Mouse (Mus musculus): ENCODE results near the gene 1700019N19Rik. TPM values are rescaled to one million over a fixed set of nuclear protein-coding genes. Genes with fewer than 3 reads are reported as not detected.

1700019N19Rik gene
- polyA plus RNA-seq, 1 experiment: not detected

DNA sequence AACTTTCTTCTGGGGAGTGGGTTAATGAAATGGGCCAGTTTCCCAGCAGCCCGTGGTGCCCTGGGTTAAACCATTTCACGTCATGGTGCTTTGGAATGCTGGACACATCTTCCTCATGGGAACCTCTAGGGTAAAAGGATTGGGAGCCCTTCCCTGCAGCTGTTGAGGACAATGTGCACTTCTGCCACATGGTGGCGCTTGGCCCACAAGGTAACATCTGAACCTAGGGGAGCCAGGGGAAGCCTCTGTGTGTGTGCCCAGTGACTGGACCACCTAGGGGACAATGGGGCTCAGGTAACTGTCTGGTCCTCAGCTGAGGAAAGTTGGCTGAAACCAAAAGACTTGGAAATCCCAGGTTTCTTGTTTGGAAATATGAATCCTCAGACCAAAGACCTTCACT, 12.1 kb upstream of the 1700019N19Rik start:
- Histone ChIP-seq H3K36me3 (ENCODE audit: control insufficient read depth, insufficient read depth) (peaks cover 15% of the 10 kb centered on the region), H3K27me3 (ENCODE audit: control insufficient read depth, insufficient read depth, insufficient read length) (no peaks in the 10 kb centered on the region), H3K79me2 (ENCODE audit: control insufficient read depth, insufficient read depth) (no peaks in the 10 kb centered on the region), H3ac (ENCODE audit: control insufficient read depth, insufficient read length, low read depth) (no peak overlapping the region), H3K79me3 (ENCODE audit: low read depth) (no peaks in the 10 kb centered on the region), H3K4me3 (ENCODE audit: insufficient read depth, poor library complexity, severe bottlenecking) (no peak overlapping the region)
- TF ChIP-seq MYOD1 (IDR thresholded peaks at IDR 0.05; ENCODE audit: control insufficient read depth, insufficient read length, low read depth) (no peak), CTCF (IDR thresholded peaks at IDR 0.05; ENCODE audit: control insufficient read depth, insufficient read depth, insufficient read length) (peak; percentile 86)

DNA sequence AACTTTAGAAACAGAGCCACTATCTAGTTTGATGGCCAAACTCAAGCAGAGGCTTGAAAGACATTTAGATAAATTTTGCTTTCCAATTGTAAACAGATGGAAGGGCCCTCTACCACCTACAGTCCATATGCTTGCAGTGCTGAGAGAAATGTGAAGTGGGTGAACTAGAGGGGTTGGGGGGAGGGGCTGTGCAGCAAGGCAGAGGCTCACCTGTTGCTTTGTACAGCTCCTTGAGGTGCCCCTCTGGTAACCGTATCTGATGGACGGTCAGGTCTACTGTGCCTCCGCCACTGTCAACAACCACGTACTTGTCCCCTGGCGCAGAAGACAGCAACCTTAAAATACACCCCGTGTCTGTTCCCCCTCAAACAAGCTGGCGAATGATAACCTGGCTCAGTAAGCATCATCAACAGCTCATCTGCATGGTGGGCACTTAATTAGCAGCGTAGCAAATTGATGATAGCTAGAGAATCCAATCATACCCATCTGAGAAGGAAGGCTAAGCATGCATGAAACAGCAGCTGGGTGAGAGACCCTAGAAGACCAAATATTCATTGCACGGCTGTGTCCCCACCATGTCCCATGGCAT, 11.0 kb upstream of the 1700019N19Rik start:
- H3K79me2 ChIP-seq (ENCODE audit: control insufficient read depth, insufficient read depth): no peaks in the 10 kb centered on the region
- H3K27me3 ChIP-seq (ENCODE audit: control insufficient read depth, insufficient read depth, insufficient read length): no peaks in the 10 kb centered on the region
- H3K79me3 ChIP-seq (ENCODE audit: low read depth): no peaks in the 10 kb centered on the region
- no peak overlapping the region for H3ac ChIP-seq (ENCODE audit: control insufficient read depth, insufficient read length, low read depth)
- H3K4me3 ChIP-seq (ENCODE audit: insufficient read depth, poor library complexity, severe bottlenecking): no peak overlapping the region
- peaks cover 18% of the 10 kb centered on the region for H3K36me3 ChIP-seq (ENCODE audit: control insufficient read depth, insufficient read depth)
- TF ChIP-seq CEBPB (IDR thresholded peaks at IDR 0.05; ENCODE audit: low read depth): no peak
- no peak for TF ChIP-seq FOSL1 (IDR thresholded peaks at IDR 0.05; ENCODE audit: insufficient read depth, low read length, poor library complexity, severe bottlenecking)
- no peak for TF ChIP-seq CTCF (IDR thresholded peaks at IDR 0.05; ENCODE audit: control insufficient read depth, insufficient read depth, insufficient read length)
- no peak for TF ChIP-seq MYOG (IDR thresholded peaks at IDR 0.05; ENCODE audit: control insufficient read depth, extremely low read depth, insufficient read length)
- TF ChIP-seq MYOD1 (IDR thresholded peaks at IDR 0.05; ENCODE audit: control insufficient read depth, insufficient read length, low read depth): no peak
- no peak for TF ChIP-seq MAX (IDR thresholded peaks at IDR 0.05)
- TF ChIP-seq USF1 (IDR thresholded peaks at IDR 0.05; ENCODE audit: low read depth): no peak

DNA sequence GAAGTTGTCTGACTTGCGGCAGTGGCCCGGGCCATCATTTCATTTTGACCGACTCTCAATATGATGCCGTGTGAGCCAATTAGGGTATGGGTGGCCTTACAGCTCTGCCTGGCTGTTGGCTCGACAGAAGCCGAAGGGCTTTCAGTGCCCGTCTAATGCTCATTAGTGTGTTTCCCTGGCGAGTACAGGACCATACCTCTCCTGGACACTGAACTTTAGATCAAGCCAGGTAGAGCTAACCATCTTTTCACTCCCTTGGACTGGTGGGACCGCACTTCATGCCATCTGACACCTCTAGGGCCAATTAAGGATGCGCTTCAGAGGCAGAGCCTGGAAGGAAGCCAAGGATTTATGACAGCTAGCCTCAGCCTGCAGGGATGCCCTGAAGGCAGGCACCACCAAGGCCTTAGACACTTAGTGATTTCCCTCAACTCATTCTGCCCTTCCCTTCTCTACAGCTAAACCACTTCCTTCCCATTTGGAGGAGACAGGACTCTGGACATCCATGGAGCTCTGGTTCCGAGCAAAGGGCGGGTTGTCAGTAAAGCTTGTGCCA, 931 bp upstream of the 1700019N19Rik start:
- Histone ChIP-seq H3K79me3 (ENCODE audit: low read depth) (no peaks in the 10 kb centered on the region), H3K27me3 (ENCODE audit: control insufficient read depth, insufficient read depth, insufficient read length) (no peaks in the 10 kb centered on the region), H3ac (ENCODE audit: control insufficient read depth, insufficient read length, low read depth) (no peak overlapping the region), H3K79me2 (ENCODE audit: control insufficient read depth, insufficient read depth) (no peaks in the 10 kb centered on the region), H3K4me3 (ENCODE audit: insufficient read depth, poor library complexity, severe bottlenecking) (no peak overlapping the region), H3K36me3 (ENCODE audit: control insufficient read depth, insufficient read depth) (peaks cover 4% of the 10 kb centered on the region)
- no peak for TF ChIP-seq MYOD1 (IDR thresholded peaks at IDR 0.05; ENCODE audit: control insufficient read depth, insufficient read length, low read depth)
- no peak for TF ChIP-seq CTCF (IDR thresholded peaks at IDR 0.05; ENCODE audit: control insufficient read depth, insufficient read depth, insufficient read length)
- TF ChIP-seq MYOG (IDR thresholded peaks at IDR 0.05; ENCODE audit: control insufficient read depth, extremely low read depth, insufficient read length): no peak
- TF ChIP-seq MAX (IDR thresholded peaks at IDR 0.05): no peak

DNA sequence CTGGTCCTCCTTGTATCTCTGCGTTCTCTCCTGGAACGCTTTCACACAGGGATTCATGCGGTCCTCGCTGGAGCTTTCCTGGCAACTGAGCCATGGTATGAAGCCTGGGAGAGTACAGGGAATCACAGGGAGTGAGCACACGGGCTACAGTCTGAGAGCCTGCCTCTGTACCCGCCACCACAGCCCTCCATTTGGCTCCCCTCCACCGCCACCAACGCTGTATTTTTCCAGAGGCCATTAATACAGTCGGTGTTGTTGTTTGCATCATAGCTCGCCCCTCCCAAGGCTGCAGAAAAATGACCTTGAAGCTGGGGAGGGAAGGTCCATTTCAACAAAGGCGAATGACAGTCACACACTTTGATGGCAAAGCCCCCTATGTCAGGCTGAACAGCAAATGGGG, 5.1 kb downstream of the 1700019N19Rik start:
- no peaks in the 10 kb centered on the region for H3K79me3 ChIP-seq (ENCODE audit: low read depth)
- TF ChIP-seq MYOD1 (IDR thresholded peaks at IDR 0.05; ENCODE audit: control insufficient read depth, insufficient read length, low read depth) (no peak), MAX (IDR thresholded peaks at IDR 0.05) (no peak), CTCF (IDR thresholded peaks at IDR 0.05; ENCODE audit: control insufficient read depth, insufficient read depth, insufficient read length) (no peak), FOSL1 (IDR thresholded peaks at IDR 0.05; ENCODE audit: insufficient read depth, low read length, poor library complexity, severe bottlenecking) (no peak)
- no peak overlapping the region for H3ac ChIP-seq (ENCODE audit: control insufficient read depth, insufficient read length, low read depth)
- H3K27me3 ChIP-seq (ENCODE audit: control insufficient read depth, insufficient read depth, insufficient read length): peaks cover 2% of the 10 kb centered on the region
- H3K79me2 ChIP-seq (ENCODE audit: control insufficient read depth, insufficient read depth): no peaks in the 10 kb centered on the region
- H3K4me3 ChIP-seq (ENCODE audit: insufficient read depth, poor library complexity, severe bottlenecking): no peak overlapping the region
- H3K36me3 ChIP-seq (ENCODE audit: control insufficient read depth, insufficient read depth): no peaks in the 10 kb centered on the region

DNA sequence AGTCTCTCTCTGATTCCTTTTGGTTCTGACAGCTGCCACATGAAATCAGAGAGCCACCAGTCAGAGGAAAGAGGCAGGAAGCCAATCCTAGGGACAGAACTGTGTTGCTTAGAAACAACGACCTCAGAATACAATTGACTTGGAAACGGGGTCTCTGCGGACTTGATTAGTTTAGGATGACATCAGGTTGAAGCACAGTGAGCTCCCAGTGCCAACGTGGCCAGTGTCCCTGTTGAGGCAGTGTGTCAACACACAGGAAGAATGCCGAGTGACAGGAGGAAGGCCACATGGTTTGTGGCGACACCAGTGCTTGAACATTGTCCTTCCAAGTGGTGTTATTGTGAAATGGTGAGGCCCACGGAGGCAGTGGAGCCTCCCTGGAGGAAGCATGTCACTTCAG, 10.3 kb downstream of the 1700019N19Rik start:
- H3K4me3 ChIP-seq (ENCODE audit: insufficient read depth, poor library complexity, severe bottlenecking): no peak overlapping the region

DNA sequence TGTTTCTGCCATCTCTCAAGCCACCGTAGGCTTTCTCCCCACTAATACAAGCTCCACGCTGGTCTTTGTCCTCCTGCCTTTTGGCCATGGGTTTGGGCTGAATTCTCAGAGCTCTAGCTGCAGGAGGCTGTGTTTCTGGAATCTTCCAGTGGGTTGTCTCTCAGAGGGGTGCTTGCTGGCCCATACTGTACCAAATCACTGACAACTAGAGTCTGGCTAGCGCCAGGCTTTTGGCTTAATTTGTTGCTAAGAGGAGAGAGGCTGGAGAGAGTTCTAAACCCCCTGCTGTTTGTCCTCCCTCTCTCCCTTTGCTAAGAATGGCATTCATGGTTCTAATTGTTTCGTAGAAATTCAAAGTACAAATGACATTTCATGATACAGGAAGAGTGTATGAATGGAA, 12.7 kb downstream of the 1700019N19Rik start:
- no peaks in the 10 kb centered on the region for H3K79me2 ChIP-seq (ENCODE audit: control insufficient read depth, insufficient read depth)
- no peak overlapping the region for H3K4me3 ChIP-seq (ENCODE audit: insufficient read depth, poor library complexity, severe bottlenecking)
- H3ac ChIP-seq (ENCODE audit: control insufficient read depth, insufficient read length, low read depth): no peak overlapping the region
- TF ChIP-seq MAX (IDR thresholded peaks at IDR 0.05): no peak
- no peak for TF ChIP-seq MYOD1 (IDR thresholded peaks at IDR 0.05; ENCODE audit: control insufficient read depth, insufficient read length, low read depth)
- TF ChIP-seq MYOG (IDR thresholded peaks at IDR 0.05; ENCODE audit: control insufficient read depth, extremely low read depth, insufficient read length): no peak
- TF ChIP-seq FOSL1 (IDR thresholded peaks at IDR 0.05; ENCODE audit: insufficient read depth, low read length, poor library complexity, severe bottlenecking): no peak
- no peak for TF ChIP-seq CTCF (IDR thresholded peaks at IDR 0.05; ENCODE audit: control insufficient read depth, insufficient read depth, insufficient read length)
- no peak for TF ChIP-seq USF1 (IDR thresholded peaks at IDR 0.05; ENCODE audit: low read depth)
- no peak for TF ChIP-seq CEBPB (IDR thresholded peaks at IDR 0.05; ENCODE audit: low read depth)
- H3K36me3 ChIP-seq (ENCODE audit: control insufficient read depth, insufficient read depth): no peaks in the 10 kb centered on the region
- H3K27me3 ChIP-seq (ENCODE audit: control insufficient read depth, insufficient read depth, insufficient read length): peaks cover 25% of the 10 kb centered on the region
- H3K79me3 ChIP-seq (ENCODE audit: low read depth): no peaks in the 10 kb centered on the region

More for the DNA sequence above, 10.3 kb downstream of the 1700019N19Rik start:
- Histone ChIP-seq H3K27me3 (ENCODE audit: control insufficient read depth, insufficient read depth, insufficient read length) (peaks cover 25% of the 10 kb centered on the region), H3K79me3 (ENCODE audit: low read depth) (no peaks in the 10 kb centered on the region), H3ac (ENCODE audit: control insufficient read depth, insufficient read length, low read depth) (no peak overlapping the region), H3K36me3 (ENCODE audit: control insufficient read depth, insufficient read depth) (no peaks in the 10 kb centered on the region), H3K79me2 (ENCODE audit: control insufficient read depth, insufficient read depth) (no peaks in the 10 kb centered on the region)
- TF ChIP-seq USF1 (IDR thresholded peaks at IDR 0.05; ENCODE audit: low read depth) (no peak), CEBPB (IDR thresholded peaks at IDR 0.05; ENCODE audit: low read depth) (no peak), CTCF (IDR thresholded peaks at IDR 0.05; ENCODE audit: control insufficient read depth, insufficient read depth, insufficient read length) (no peak), MAX (IDR thresholded peaks at IDR 0.05) (no peak), MYOG (IDR thresholded peaks at IDR 0.05; ENCODE audit: control insufficient read depth, extremely low read depth, insufficient read length) (no peak), MYOD1 (IDR thresholded peaks at IDR 0.05; ENCODE audit: control insufficient read depth, insufficient read length, low read depth) (no peak)
